Mouse (Mus musculus): ENCODE measurements around the gene Ralgapb.

Ralgapb gene

DNA sequence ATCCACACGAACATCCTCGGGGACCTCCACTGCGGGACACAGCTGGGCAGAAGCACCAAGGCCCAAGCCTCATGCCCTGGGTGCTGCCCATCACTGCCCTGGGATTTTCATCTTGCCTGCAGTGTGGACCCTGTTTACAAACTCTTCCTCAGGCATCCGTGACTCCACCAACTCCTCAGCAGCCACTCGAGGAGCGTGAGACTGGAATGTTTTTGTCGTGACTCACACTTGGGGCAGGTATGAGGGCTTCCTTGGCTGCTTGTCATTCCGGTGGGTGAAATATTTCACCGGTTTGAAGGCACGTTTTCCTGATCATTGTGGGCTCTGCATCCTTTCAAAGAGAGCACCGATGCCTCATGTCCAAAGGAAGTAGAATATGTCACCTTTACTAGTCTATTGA lies 109.4 kb downstream of the Ralgapb start:
- no peak for DNase-seq (ENCODE audit: low spot score)

DNA sequence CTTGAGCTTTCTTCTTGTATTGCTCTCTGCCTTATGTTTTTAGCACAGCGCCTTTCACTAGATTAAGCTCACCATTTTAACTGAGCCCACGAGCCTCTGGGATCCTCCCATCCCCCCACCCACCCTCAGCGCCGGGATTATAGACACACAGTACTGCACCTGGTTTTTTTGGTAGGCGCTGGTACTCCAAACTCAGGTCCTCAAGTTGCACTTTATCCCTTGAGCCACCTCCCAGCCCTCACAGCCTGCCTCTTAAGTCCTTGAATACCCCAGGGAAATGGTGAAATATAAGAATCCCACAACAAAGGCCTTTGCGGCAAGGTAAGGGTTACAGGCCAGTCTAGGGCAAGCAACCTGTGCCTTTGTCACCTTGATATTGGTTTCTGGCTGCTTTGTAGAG lies 110.2 kb downstream of the Ralgapb start:
- no peak for DNase-seq (ENCODE audit: low spot score)

DNA sequence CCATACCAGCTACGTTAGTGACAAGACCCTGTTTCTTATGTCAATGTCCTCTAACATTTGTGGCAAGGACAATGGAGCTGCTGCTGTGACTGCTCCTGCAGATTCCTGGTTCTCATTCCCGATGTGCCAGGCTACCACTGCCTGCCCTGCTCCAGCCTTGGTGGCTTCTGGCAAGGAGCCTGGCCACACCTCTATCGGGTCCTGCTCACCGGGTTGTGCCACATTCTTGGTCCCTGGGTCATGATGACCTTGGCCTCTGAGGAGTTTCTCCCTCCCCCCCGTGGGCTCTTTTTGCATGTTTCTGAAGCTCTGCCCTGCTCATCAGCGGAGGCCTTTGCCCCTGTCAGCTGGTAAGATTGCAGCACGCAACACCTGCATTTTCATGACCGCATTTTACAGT lies 113.4 kb downstream of the Ralgapb start:
- peak; percentile 58 for DNase-seq (ENCODE audit: low spot score)

DNA sequence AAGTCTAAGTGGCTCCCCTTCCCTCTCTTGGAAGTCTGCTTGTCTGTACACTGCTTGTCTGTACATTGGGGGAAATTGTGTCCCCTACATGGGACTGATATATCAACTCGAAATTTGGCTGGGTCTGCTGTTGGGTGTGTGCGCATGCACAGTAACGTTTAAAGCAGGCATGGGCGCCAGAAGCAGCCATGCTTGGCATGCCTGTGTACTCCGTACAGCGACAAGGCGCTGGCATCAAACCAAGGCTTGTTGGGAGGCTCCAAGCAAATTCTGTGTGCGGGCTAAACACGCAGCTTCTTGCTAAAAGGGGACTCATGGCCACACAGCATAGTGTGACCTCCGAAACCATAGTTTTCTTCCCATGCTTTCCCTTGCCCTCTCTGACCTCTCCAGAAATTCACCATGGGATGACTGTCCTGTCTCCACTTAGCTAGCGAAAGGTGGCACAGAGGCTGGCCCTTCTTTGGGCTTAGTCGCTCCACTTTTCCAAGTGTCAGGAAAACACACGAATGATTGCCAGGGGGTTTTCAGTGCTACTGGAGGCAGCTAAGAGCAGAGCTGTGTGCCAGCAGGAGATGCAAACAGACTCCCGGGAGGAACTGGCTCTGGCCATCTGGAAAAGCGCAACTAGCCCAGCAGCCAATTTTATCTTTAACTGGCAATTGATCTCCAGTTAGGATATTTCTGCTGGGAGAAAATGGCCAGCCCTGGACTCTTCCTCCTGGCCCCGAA lies 114.6 kb downstream of the Ralgapb start:
- peak; percentile 21 for DNase-seq (ENCODE audit: low spot score)

DNA sequence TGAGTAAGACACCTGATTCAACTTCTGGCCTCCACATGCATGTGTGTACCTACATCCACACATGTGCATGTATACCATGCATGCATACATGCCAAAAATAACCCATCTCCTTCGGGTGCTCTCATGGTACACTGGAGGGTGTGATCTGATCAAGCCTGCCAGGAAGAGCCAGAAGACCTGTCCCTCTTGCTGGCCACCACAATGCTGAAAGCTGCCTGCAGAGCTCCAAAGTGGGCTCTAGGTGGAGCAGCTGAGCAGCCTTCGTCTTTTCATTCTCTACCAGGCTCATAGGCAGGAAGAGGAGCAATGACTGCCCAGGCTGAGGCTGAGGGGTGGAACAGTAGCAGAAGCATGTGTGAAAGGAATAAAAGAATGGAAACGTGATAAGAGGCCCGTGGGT lies 124.4 kb downstream of the Ralgapb start:
- DNase-seq (ENCODE audit: low spot score): peak; percentile 50

DNA sequence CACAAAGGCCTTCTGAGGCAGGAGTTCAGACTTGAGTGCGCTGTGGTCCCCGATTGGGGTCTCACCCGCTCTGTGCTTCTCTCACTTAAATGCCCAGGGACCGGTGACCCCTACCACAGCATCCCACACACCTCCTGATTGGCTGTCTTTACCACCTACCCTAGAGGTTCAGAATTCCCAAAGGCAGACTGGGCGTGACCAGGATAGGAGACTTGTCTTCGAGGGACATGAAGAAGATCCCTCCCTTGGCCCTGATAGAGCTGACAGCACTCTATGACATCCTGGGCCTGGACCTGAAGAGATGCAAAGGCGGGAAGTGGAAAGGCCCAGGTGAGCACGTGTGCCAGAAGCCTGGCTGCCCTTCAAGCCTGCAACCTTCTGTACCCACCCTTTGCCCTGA lies 124.9 kb downstream of the Ralgapb start:
- DNase-seq (ENCODE audit: low spot score): no peak

DNA sequence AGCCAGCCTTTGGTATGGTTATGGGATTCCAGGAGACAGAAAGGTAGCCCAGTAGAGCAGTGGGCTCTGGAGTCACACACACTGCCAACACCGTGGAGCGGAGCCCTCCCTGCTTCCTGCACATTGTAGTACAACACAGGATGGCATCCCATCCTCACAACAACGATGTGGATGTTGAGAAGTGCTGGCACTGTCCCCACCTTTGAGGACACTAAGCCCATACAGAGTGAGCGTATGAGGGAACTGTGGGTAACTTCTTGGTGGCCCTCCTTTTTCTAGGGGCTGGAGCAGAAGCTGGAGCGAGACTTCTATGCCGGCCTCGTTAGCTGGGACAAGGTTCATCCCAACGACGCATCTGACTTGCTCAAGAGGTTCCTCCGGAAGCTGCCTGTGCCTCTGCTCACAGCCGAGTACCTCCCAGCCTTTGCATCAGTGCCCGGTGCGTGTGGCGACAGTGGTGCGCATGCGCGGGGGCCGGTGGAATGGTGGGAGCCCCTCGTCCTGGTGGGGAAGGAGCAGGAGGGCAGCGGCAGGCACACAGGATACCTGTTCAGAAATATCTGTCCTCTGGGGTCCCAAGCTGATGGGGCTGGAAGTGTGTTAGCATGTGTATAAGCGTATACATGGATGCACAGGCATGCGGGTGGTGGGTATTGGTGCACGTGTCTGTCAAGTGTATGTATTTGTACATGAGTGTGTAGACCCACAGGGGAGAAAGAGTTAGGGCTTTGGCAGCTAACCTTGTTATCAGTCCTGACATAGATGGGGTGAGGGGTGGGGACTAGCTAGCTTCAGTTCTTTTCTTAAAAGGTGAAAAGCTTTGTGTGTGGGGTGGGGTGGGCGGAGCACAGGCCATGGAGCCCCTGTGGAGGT lies 130.0 kb downstream of the Ralgapb start:
- no peak for DNase-seq (ENCODE audit: low spot score)

DNA sequence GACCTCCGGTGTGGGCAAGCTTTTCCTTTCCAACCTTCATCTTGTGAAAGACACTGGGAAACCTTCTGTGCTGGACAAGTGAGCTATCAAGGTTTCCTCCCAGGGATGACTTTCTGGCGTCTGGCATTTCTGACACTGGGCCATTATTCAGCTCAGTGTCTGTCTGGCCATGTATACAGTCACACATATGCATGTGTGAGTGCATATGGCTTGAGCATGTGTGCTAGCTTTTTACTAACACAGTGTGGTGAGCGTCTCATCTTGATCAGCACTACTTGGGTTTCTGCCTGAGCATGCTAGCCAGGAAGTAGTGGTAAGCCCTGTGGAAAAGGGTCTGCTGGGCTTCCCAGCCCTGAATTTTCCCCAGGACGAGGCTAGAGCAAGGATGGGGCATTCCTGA lies 131.6 kb downstream of the Ralgapb start:
- DNase-seq (ENCODE audit: low spot score): no peak

DNA sequence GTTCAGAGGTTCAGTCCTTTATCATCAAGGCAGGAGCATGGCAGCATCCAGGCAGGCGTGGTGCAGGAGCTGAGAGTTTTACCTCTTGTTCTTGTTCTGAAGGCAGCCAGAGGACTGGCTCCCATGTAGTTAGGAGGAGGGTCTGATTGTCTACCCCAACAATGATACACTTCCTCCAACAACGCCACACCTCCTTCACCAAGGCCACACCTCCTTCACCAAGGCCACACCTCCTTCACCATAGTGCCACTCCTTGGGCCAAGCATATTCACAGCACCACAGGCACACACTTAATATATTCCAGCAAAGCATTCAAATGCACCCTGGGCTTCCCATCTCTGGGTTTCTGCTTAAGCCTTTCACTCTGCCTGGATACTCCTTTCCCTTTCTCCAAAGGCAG lies 135.6 kb downstream of the Ralgapb start:
- DNase-seq (ENCODE audit: low spot score): no peak

DNA sequence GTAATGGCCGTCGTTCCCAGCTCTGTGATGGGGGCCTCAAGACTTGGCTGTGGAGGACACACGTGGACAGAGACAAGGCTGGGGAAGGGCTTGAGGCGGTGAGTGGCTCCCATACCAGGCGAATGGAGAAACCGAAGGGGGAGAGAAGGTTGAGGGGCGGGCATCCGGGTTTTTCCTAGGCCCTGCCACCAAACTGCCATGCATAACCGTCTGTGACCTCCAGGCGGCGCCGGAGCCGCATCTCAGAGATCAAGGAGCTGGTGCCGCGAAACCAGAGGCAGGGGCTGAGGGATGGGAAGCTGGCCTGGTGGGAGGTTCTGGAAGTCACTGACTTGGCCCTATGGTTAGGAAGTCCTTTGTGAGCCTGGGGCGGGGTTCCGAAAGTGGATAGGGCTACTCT lies 137.1 kb downstream of the Ralgapb start:
- DNase-seq (ENCODE audit: low spot score): peak; percentile 69
